Mouse (Mus musculus) left cerebral cortex, adult 8-10 months (tissue): ENCODE data around the gene Fbxw4. TPM values are rescaled to one million over a fixed set of nuclear protein-coding genes. Genes with fewer than 3 reads are reported as not detected.

Experiments used
- DNase-seq, 2 experiments: peaks; one replicate each; pipeline ENCODE4 v3.0.0; 2022; ENCODE audit warnings: low spot score in 2 of 2
- total RNA-seq, 4 experiments: library from RNA; stranded (reverse); gene quantifications; 2 replicates each; pipeline ENCODE4 v1.2.4; 2022

Fbxw4 gene
- total RNA-seq, 4 experiments from 2014 or later: 38.2 to 42.3 (median 39.7) TPM

DNA sequence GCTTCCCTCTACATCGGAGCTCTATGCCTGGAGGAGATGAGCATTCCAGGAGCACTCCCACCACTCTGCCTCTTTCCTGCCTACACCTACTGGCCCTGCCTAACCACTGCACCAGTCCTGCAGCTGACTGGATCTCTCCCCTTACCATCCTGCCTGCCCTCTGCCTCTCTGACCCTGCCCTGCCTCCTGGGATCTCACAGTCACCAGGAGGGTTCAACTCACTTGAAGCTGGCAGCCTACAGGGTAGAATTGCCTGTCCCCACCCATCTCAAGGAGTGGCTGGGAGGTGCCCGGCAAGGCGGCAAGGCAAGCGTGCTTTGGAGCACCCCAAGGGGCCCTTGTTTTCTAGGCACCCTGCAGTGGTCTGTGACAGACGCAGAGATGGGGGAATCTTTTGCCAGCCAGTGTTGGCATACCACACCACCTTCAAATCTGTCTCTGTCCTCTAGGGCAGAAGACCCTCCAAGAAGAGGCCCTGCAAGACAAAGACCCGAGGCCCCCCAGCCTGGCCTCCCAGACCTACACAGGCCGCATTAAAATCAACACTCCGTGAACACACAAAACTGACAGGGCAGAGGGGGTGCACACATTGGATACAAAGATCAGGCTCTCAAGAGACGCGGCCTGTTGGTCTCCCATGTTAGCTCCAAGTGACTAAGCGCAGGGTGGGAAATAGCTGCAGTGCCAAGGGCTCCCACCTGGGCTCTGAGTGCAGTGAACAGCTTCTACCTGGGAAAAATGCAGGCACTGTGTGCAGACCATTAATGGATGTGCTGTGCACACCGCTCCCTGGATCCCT lies 44.5 kb downstream of the Fbxw4 start:
- no peak for DNase-seq

DNA sequence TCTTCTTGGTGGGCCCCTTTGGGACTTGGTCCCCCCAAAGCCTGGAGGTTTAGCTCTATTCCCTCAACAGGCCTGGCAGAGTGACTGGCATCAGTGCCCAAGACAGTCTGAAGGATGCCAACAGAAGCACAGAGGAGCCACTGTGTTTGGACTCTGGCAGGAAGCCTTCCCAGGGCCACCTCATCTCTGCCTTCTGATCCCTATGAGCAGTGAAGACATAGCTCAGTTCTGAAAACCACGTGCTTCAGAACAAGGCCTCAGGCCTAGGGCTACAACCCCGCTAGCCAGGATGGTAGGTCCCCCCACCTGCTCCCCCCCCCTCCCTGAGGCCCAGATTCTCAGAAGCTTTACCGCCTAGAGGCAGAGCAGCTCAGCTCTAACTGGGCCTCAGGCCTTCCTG lies 45.2 kb downstream of the Fbxw4 start:
- no peak for DNase-seq

DNA sequence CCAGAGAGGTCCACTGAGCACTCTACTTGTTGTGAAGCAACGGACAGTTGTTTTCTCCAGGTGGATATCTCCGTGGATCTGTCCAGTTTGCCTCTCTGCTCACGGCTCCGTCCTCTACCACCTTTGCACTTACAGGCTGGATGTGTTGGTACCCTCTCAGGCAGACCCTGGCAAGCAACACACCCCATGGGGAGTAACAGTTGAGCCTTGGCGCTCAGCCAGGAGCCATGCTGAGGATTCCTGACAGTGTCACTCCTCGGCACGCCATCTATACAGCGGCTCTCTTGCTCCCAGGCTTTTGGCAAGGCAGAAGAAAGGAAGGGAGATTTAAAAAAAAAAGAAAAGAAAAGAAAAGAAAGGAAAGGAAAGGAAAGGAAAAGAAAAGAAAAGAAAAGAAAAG lies 45.7 kb downstream of the Fbxw4 start:
- no peak for DNase-seq

DNA sequence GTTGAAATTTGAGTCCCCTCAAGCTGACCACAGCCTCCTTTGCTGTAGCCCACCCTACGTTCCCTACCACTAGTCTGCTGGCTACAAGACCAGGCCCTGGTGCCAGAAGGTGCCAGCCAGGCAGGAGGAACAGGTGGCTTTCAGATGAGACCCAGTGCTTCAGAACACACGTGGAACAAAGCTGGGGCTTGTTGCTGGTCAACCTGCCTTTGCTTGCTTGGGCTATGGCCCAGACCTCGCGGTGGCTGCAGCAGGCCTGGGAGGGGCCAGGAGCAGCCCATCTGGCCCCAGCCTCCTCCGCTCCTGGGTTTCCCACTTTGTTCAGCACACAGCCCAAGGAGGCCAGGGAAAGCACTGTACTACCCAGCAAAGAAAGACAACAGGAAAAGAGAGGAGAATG lies 49.3 kb downstream of the Fbxw4 start:
- DNase-seq: no peak

DNA sequence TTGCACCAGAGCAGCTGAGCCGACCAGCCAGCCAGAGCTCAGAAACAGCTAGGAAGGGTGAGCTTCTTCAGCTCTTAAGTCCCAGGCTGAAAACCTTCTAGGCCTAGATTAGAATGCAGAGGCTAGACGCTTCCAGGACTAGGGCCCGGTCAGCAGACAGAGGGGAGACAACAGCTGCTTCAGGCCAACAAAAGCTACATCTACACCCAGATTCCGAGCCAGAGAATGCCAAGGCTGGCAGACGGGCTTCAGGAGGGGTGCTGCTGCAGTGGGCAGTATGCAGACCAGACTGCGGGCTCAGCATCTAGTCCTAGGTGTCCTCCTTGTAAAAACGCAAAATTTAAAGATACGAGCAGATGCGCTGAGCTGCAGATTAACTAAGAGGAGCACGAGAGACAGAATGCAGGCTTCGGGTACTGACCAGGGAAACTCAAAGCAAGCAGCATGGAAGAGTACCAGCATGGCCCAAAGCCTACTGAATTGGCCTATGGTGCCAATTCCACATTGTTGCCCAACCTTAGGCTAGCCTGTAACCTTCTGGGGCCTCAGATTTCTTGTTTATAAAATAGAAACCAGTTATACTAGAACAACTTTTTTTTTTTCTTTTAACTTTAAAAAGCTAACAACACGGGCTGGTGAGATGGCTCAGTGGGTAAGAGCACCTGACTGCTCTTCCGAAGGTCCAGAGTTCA lies 51.3 kb downstream of the Fbxw4 start:
- no peak for DNase-seq

DNA sequence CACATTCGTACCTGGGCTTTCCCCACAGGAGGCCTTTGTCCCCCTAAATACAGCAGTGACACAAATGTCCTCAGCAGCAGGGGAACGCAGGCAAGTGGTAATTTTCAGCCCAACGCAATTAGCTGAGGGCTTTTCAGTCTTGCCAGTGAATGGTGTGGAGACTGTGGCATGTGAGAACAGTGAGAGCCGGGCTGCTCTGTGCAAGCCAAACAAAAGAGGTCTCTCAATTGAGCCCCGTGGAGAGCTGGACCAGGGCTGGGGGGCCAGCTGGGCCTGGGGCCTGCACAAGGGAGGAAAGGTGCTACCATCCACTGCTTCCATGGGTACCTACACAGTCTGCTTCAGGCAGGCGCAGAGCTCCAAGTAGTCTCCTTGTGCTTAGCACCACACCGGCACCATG lies 52.6 kb downstream of the Fbxw4 start:
- DNase-seq: no peak

DNA sequence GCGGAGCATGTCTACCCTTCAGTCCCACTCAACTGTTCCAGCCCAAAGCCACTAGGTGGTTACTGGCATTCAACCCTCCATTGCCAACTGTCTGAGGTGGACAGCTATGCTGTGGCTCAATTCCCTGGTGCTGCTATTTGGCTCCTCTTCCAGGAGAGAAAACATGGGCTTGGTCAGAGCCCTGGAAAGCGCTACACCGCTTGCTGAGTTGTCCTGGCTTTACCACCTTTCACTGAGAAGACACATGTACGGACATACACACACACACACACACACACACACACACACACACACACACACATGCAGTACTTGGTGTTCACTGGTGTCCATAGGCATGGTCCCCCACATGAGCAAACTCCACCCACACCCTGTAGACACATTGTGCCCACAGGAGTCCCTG lies 53.4 kb downstream of the Fbxw4 start:
- DNase-seq: no peak

DNA sequence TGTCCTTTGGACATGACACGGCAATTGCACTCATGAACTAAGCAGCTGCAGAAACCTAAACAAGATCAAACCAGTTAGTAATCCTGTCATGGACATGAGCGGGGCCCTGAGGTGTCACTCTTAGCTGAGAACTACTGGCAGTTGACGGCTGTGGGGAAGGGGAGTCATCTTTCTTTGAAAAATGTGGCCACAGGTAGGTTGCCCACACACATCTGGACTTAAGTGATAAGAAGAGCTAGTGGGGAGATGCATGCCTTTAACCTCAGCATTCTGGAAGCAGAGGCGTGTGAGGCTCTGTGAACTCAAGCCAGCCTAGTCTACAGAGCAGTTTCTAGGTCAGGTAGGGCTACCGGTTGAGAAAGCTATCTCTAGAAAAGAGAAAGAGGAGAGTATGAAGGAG lies 57.5 kb downstream of the Fbxw4 start:
- no peak for DNase-seq

DNA sequence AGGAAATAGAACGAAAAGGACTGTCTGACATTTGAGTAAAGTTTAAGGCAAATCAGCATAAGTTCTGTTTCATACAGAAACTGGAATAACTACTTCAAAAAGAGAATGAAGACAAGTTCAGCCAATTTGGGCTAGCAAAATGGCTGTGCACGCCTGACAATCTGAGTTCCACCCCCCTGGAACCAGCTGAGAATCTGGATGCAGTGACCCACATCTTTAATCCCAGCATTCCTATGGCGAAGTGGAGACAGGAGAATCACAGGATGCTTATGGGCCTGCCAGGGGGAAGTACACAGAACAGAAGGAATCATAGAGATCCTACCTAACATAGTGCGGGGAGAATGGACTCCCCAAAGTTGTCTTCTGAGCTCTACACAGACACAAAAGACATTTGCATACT lies 63.0 kb downstream of the Fbxw4 start:
- DNase-seq: no peak

DNA sequence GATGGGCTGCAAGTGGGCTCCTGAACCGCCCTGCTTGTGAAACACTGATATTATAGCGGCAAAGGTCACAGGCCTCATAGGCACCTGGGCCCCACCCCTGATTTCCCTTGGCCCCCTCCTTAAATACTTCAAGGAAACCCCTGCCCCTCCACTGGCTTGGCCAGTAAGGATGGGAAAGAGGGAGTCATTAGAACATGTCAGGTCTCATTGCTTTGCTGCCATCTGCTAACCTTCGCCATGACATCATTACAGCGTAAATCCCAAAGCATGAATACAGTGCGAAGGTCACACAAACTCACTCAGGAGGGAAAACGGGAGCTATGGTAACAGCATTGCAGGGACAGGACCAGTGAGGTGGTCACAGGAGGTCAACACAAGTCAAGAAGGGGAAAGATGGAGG lies 63.7 kb downstream of the Fbxw4 start:
- no peak for DNase-seq

DNA sequence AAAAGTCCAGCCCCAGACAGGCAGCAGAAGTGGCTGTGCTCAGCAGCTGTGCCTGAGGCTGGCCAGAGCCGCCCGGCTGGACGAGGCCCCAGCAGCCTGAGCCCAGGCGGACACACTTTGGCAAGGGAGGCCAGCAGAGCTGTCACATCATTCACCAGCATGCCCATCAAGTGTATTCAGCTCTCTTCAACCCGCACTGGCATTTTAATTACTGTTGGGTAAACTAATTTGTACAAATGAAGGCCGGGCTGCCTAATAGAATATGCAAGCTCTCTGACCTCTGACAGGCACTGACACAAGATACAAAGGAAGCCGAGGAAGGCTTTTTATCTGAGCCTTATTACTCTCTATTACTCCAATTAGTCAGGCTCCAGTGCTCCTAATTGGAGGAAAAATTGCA lies 64.1 kb downstream of the Fbxw4 start:
- DNase-seq: no peak

DNA sequence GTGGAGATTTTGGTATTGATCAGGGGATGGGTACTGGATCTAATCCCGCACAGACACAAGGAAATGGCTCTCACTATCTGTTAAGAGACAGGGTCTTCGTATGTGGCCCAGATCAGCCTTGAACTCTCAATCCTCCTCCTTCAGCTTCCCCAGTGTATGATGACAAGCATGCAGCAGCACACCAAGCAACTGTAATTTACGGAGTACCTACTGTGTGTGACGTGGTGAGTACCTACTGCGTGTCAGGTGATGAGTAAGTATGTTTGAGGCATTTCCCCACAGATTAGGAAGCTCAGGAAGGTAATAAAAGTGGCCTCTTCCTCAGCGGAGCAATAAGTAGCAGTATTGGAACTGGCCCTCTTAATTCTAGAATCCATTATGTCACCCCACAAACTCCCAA lies 64.6 kb downstream of the Fbxw4 start:
- no peak for DNase-seq

DNA sequence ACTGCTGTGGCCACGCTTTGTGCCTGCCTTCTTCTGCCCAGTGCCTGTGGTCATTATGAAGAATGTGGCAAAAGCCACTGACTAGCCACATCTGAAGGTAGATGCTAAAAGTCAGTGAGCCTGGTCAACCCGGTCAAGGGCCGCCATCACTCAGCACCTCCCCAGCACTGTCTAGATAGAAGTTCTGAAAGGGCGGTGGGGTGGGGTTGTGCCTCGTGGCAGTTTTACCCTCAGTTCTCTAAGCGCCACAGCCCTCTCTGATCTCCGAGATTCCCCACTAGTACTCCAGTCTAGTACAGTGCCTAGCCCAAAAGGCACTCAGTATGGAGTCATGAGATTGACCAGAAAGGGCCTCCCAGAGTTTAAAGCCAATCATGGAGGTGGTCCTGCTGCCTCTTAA lies 66.0 kb downstream of the Fbxw4 start:
- DNase-seq: no peak

DNA sequence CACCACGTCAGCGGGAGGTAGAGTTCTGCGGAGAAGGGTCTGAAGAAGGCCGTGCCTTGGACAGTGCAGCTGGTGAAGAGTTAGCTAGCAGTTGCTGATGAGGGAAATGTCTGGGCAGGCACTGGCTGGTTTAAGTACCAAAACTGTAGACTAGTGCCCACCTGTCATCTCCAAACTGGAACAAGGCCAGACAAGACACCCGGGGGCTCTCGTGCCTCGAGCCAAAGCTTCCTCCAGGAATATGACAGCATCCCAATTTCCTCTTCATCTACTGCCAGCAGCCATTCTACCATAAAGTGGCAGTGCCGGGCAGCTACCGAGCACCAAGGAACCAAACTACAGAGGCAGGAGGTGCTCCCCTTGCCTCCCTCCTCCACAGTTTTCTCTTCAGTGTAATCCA lies 67.2 kb downstream of the Fbxw4 start:
- no peak for DNase-seq

DNA sequence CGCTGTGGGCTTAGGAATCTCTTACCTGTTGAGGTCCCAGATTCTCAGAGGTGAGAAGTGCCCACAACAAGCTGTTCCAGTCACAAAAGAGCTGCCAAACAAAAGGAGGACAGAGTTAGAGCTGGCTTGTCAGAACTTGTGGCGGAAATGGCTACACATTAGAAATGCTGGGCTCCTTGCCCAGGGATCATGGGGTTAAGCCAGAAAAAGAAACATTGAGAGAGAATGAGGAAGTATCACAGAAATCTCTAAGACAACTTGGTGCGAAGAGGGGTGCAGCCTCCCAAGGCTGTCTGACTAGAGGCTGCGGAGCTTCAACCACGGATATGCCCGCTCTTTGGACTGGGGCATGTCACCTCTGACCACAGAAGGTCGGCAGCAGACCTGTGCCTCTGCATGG lies 68.4 kb downstream of the Fbxw4 start:
- DNase-seq: no peak

DNA sequence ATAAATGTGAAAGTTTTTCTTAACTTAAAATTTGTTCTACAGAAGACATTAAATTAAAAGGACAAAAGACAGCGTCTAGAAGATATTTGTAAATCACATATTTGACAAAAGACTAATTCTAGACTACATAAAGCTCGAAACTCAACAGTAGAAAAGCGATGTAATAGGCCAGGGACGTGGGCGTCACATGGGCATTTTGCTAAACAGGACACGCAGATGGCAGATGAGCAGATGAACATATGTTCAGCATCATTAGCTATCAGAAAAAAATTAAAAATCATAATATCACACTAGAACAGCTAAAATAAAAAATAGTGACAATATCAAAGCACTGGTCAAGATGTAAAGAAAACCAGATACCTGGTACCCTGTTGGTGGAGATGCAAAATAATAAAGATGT lies 70.4 kb downstream of the Fbxw4 start:
- no peak for DNase-seq

DNA sequence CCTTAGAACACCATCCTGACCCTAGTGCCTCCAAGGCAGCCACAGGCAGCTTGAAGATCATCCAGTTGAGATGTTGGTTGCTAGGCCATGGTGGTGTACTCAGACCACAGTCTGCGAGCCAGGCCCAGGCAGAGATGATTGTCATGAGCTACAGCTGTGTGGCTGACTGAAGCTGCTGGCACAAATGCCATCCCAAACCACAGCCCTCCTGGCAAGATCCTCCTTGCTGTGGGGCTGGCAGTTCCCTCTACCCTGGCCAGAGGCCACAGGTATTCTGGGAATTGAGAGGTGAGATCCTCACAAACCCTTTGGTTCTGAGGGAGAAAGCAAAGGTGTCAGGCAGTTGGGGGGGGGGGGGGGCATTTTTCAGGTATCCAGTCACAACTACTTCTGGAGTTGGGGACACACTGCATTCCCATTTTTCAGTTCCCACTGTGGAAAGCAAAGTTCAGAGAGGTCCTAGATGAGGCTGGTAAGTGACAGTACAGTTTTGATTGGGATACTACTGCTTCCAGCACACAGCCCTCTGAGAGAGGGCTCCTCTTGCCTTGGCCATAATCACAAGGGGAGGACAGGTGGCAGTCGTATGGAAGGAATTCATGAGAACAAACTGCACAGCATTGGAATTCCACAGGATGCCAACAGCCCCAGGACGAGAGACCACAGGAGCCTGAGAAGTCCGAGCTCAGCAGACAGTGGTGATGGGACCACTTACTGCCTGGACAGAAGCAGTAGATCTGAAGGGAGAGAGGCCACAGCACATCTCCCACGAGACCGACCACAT lies 72.4 kb downstream of the Fbxw4 start:
- no peak for DNase-seq

DNA sequence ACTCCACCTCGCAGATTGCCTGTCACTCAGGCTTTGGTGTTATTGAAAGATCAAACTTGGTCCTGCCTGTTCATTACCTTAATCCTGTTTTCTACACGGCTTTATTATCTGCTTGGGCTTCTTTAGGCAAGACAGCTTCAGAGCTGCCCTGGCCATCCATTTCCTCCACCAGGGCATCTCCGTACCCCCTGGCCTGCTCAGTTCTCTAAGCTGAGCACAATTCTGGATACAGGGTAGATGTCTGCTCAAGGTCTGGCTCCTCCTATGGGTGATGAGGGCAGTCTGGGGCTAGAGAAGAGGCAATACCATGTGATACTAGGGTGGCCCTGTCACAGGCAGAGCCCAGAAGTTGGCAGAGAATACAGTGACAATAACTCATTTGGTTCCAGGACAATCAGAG lies 73.3 kb downstream of the Fbxw4 start:
- no peak for DNase-seq

DNA sequence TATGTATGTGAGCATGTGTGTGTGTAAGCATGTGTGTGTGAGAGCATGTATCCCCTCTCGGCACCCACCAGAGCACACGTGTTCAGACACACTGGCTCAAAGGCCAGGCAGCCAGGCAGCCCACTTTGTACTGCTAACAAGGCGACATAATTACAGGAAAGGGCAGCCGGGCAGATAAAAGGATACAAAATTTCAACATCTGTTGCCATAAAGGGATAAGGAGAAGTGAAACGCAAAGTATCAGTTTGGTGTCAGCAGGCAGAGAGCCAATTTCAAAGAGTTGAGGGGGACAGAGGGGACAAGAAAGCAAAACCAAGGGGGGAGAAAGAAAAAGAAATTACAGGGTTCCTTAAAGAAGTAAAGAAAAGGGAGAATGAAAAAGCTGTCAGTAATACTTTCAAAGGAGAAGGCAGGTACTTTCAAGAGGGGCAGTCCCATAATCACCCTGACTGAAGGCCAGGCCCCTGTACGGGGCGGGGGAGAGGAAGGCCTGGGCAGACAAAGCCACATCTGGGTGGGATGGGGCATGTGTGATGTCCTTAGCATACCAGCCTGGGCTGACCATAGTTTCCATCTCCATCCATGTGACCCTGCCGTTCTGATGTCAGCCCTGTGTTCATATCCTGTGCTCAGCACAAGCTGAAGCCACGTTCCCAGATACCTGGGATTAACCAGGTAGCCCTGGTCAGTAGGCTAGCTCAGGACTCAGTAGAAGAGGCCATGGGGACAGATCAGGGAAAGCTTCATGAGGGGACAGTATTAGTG lies 75.1 kb downstream of the Fbxw4 start:
- DNase-seq: no peak

DNA sequence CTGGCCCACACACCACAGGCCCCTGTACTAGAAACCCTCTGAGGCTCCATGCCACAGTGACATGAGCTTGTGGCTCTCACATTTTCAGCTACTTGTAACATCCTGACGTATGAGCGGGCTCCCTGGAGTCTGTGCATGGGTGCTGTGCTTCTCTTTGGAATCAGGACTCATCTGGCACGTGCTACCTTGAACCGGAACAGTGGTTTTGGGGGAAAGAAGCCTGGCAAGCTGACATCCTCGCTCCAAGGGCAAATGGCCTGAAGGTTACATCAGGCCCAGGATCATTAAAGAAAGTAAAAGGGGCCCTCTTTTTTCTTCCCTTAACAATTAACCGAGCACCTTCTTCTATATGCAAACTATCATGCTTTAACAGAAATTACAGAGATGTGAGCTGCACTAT lies 77.0 kb downstream of the Fbxw4 start:
- DNase-seq: no peak

DNA sequence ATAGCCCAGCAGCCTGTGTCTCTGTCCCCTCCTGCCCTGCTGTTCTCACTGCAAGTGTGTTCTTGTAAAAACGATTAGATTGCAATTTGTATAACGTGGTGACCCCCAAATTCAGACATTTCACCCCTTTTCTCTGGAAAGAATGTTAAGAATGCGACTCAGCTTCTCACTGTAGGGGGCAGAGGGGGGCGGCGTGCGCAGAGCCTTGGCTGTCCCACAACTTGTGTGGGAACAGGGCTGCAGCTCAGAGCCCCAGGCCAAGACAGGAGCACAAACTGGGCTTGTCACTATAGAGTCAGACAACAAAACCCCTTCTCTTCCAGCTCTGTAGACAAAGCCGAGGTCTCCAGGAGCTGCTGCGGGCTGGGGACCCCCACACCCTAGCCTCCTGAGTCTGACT lies 78.0 kb downstream of the Fbxw4 start:
- no peak for DNase-seq

DNA sequence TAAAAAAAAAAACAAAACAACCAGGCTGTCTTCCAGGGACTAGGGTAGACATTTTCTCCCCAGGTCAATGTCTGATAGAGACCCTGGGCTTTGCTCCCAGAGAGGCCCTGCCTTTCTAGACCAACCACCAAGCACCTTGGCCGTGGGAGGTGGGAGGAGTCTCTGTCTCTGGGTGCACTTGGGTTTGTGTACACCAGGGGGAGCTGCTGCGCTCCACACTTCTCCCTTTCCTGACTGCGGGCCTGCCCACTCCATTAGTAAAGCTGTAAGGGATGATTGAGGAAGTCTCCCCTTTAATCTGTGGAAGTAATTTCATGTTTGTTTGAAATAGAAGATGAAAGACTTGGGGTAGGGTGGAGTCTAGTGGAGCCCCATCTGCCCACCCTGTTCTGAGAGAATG lies 78.9 kb downstream of the Fbxw4 start:
- no peak for DNase-seq
